Mouse (Mus musculus): ENCODE measurements around the gene Txndc17.
"Not testable (repeated sequence)": the region's sequence is repeated elsewhere in the genome, so short reads cannot be mapped to it uniquely, and the experiment has no call there.

Gene Txndc17

GRCm38 (mm10) chr11:72207204-72207833, at the start of gene Txndc17, which contains the start of gene 4933427D14Rik:
TSS of gene Txndc17 (plus strand) at chr11:72207547.
TSS of gene 4933427D14Rik (minus strand) at chr11:72207459.
- DNase-seq (ENCODE audit: low spot score in 2 of 2) = peak; percentile 84 to 89

- DNase-seq (ENCODE audit: low spot score in 2 of 2) = no peak
These were observed 44.1 kb upstream of the Txndc17 start for GRCm38 (mm10) chr11:72163198-72163597.

GRCm38 (mm10) chr11:72169871-72170270, 37.5 kb upstream of the Txndc17 start:
- no peak for DNase-seq (ENCODE audit: low spot score in 2 of 2)

- DNase-seq (ENCODE audit: low spot score in 2 of 2) = not testable (repeated sequence)
These were observed 35.4 kb upstream of the Txndc17 start for GRCm38 (mm10) chr11:72171906-72172305.

- DNase-seq (ENCODE audit: low spot score in 2 of 2) = no peak
These were observed 33.8 kb upstream of the Txndc17 start for GRCm38 (mm10) chr11:72173506-72173905.

GRCm38 (mm10) chr11:72174721-72175120, 32.6 kb upstream of the Txndc17 start:
- DNase-seq (ENCODE audit: low spot score in 2 of 2) = no peak

- DNase-seq (ENCODE audit: low spot score in 2 of 2) = no peak
These were observed 31.4 kb upstream of the Txndc17 start for GRCm38 (mm10) chr11:72175966-72176365.

GRCm38 (mm10) chr11:72176553-72176952, 30.8 kb upstream of the Txndc17 start:
- DNase-seq (ENCODE audit: low spot score in 2 of 2) = no peak

GRCm38 (mm10) chr11:72180556-72180955, 26.8 kb upstream of the Txndc17 start:
- DNase-seq (ENCODE audit: low spot score in 2 of 2) = no peak

GRCm38 (mm10) chr11:72181136-72181535, 26.2 kb upstream of the Txndc17 start:
- no peak for DNase-seq (ENCODE audit: low spot score in 2 of 2)

- DNase-seq (ENCODE audit: low spot score in 2 of 2) = no peak
These were observed 23.1 kb upstream of the Txndc17 start for GRCm38 (mm10) chr11:72184252-72184651.

- DNase-seq (ENCODE audit: low spot score in 2 of 2) = no peak
These were observed 16.5 kb upstream of the Txndc17 start for GRCm38 (mm10) chr11:72190857-72191256.

GRCm38 (mm10) chr11:72194259-72194658, 13.1 kb upstream of the Txndc17 start:
- no peak for DNase-seq (ENCODE audit: low spot score in 2 of 2)

- DNase-seq (ENCODE audit: low spot score in 2 of 2) = no peak
These were observed 10.8 kb upstream of the Txndc17 start for GRCm38 (mm10) chr11:72196506-72196905.

GRCm38 (mm10) chr11:72203440-72203839, 3.9 kb upstream of the Txndc17 start:
- no peak for DNase-seq (ENCODE audit: low spot score in 2 of 2)

- DNase-seq (ENCODE audit: low spot score in 2 of 2) = no peak
These were observed 2.1 kb upstream of the Txndc17 start for GRCm38 (mm10) chr11:72205256-72205655.

- peak; percentile 24 to 69 for DNase-seq (ENCODE audit: low spot score in 2 of 2)
These were observed 775 bp upstream of the Txndc17 start, which contains the start of gene Gm43951 for GRCm38 (mm10) chr11:72206341-72207203. TSS of gene Gm43951 (minus strand) at chr11:72206840.

GRCm38 (mm10) chr11:72207834-72208377, 559 bp downstream of the Txndc17 start:
- no peak for DNase-seq (ENCODE audit: low spot score in 2 of 2)

GRCm38 (mm10) chr11:72214591-72215409, 7.5 kb downstream of the Txndc17 start:
- peak; percentile 91 to 95 for DNase-seq (ENCODE audit: low spot score in 2 of 2)

- peak; percentile 59 to 80 for DNase-seq (ENCODE audit: low spot score in 2 of 2)
These were observed 8.1 kb downstream of the Txndc17 start, which contains the start of gene Med31 for GRCm38 (mm10) chr11:72215410-72215797. TSS of gene Med31 (minus strand) at chr11:72215592.

- no peak for DNase-seq (ENCODE audit: low spot score in 2 of 2)
These were observed 9.8 kb downstream of the Txndc17 start for GRCm38 (mm10) chr11:72217116-72217515.

GRCm38 (mm10) chr11:72221278-72221677, 13.9 kb downstream of the Txndc17 start:
- DNase-seq (ENCODE audit: low spot score in 2 of 2) = peak; percentile 69 to 92
